Mouse (Mus musculus) myocyte (in vitro differentiated cells): ENCODE data around the gene Arhgap23. TPM values are rescaled to one million over a fixed set of nuclear protein-coding genes. Genes with fewer than 3 reads are reported as not detected.

Experiments
- H3K27me3 ChIP-seq: one replicate; pipeline ENCODE4 v1.6.1; 2011; ENCODE audit not compliant: control insufficient read depth, insufficient read depth, insufficient read length
- H3K36me3 ChIP-seq: one replicate; pipeline ENCODE4 v1.6.1; 2011; ENCODE audit not compliant: control insufficient read depth, insufficient read depth
- H3K4me2 ChIP-seq: one replicate; pipeline ENCODE4 v1.6.1; 2011; ENCODE audit warnings: low read depth, control low read depth
- H3K4me3 ChIP-seq: one replicate; pipeline ENCODE4 v1.5.1; 2011; ENCODE audit warnings: mild to moderate bottlenecking, control low read depth, moderate library complexity
- H3K79me2 ChIP-seq: one replicate; pipeline ENCODE4 v1.6.1; 2011; ENCODE audit not compliant: control insufficient read depth, insufficient read depth
- H3ac ChIP-seq: one replicate; pipeline ENCODE4 v1.6.1; 2011; ENCODE audit not compliant: control insufficient read depth, insufficient read length
- CEBPB ChIP-seq: IDR thresholded peaks from 2 replicates; pipeline ENCODE4 v1.6.1; 2011; ENCODE audit warnings: mild to moderate bottlenecking, moderate library complexity; ENCODE audit not compliant: poor library complexity, insufficient read depth, severe bottlenecking
- E2F4 ChIP-seq: IDR thresholded peaks from one replicate; pipeline ENCODE4 v1.6.1; 2011; ENCODE audit warnings: mild to moderate bottlenecking, control low read depth, moderate library complexity; ENCODE audit not compliant: insufficient read depth
- MAX ChIP-seq: IDR thresholded peaks from one replicate; pipeline ENCODE4 v1.6.1; 2011; ENCODE audit warnings: low read depth, mild to moderate bottlenecking, control low read depth
- MYOD1 ChIP-seq, 3 experiments: IDR thresholded peaks; one replicate each; pipeline ENCODE4 v1.6.1; 2011; ENCODE audit warnings: control low read depth in 2 of 3, low read depth in 2 of 3, mild to moderate bottlenecking in 2 of 3, moderate library complexity in 1 of 3; ENCODE audit not compliant: insufficient read length in 2 of 3, control insufficient read depth in 1 of 3
- MYOG ChIP-seq, 3 experiments: IDR thresholded peaks; one replicate each; pipeline ENCODE4 v1.6.1; 2011; ENCODE audit warnings: control low read depth in 2 of 3, low read depth in 2 of 3, mild to moderate bottlenecking in 2 of 3; ENCODE audit not compliant: insufficient read length in 2 of 3, control insufficient read depth in 1 of 3, insufficient read depth in 1 of 3
- POLR2A ChIP-seq: IDR thresholded peaks from one replicate; pipeline ENCODE4 v1.6.1; 2011; ENCODE audit warnings: low read depth, mild to moderate bottlenecking, control low read depth, moderate library complexity; ENCODE audit not compliant: insufficient read length
- POLR2AphosphoS2 ChIP-seq: IDR thresholded peaks from one replicate; pipeline ENCODE4 v1.6.1; 2011; ENCODE audit warnings: low read depth, control low read depth; ENCODE audit not compliant: insufficient read length
- REST ChIP-seq: IDR thresholded peaks from one replicate; pipeline ENCODE4 v1.6.1; 2011; ENCODE audit warnings: mild to moderate bottlenecking, control low read depth, moderate library complexity; ENCODE audit not compliant: insufficient read depth, insufficient read length
- SRF ChIP-seq: IDR thresholded peaks from one replicate; pipeline ENCODE4 v1.6.1; 2011; ENCODE audit warnings: low read depth; ENCODE audit not compliant: control insufficient read depth, insufficient read length
- TCF12 ChIP-seq: IDR thresholded peaks from one replicate; pipeline ENCODE4 v1.6.1; 2011; ENCODE audit warnings: mild to moderate bottlenecking, control low read depth; ENCODE audit not compliant: poor library complexity, insufficient read depth, severe bottlenecking
- TCF3 ChIP-seq: IDR thresholded peaks from one replicate; pipeline ENCODE4 v1.6.1; 2011; ENCODE audit warnings: low read depth, control low read depth; ENCODE audit not compliant: insufficient read length
- USF1 ChIP-seq: IDR thresholded peaks from one replicate; pipeline ENCODE4 v1.6.1; 2011; ENCODE audit warnings: low read depth, mild to moderate bottlenecking, control low read depth, moderate library complexity
- polyA plus RNA-seq: library from polyadenylated mRNA; unstranded; fragments of >200 nt; fragmentation: generic; extraction: Trizol; gene quantifications from one replicate; pipeline ENCODE4 v1.2.1, GENCODE M21; 2012; ENCODE audit warnings: missing spikeins

The Arhgap23 gene
- polyA plus RNA-seq, 1 experiment: 41.9 TPM

DNA sequence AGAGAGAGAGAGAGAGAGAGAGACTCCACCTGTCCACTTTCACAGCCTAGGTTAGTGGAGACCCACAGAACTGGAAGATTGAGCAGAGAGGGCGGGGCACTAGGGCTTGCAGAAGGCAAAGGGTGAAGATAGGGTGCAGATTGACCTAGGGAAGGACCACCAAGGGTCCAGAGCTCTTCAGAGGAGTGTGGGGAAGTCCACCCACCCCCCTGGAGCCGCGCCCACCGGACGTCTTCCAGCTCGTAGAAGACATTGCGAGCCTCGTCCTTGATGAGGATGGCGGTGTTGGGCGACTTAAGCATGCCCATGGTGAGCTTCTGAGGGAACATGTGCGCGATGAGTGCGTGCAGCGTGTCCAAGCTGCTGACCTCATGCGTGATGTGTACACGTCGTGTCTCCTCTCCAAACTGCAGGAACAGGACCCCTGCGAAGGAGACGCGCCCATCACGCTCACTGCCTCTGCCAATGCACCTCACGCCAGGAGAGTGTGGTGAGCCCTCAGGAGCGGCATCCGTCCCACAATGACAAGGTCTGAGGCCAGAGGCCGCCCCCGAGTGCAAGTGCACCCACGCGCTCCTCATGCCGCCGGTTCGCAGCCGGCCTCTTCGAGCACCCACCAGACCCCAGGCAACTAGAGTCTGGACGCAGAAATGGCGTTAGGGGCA is 120.9 kb downstream of the Arhgap23 start:
- Histone ChIP-seq H3ac (no peak overlapping the region), H3K79me2 (no peaks in the 10 kb centered on the region), H3K27me3 (peaks cover 77% of the 10 kb centered on the region), H3K4me2 (no peak overlapping the region), H3K4me3 (no peak overlapping the region), H3K36me3 (no peaks in the 10 kb centered on the region)
- TF ChIP-seq REST (no peak), TCF3 (no peak), SRF (no peak), POLR2AphosphoS2 (no peak), TCF12 (no peak), MYOD1 (IDR thresholded peaks at IDR 0.05; ENCODE audit: control insufficient read depth in 1 of 3, insufficient read length in 2 of 3, low read depth in 2 of 3) (no peak), USF1 (no peak), MYOG (IDR thresholded peaks at IDR 0.05; ENCODE audit: control insufficient read depth in 1 of 3, insufficient read depth in 1 of 3, insufficient read length in 2 of 3, low read depth in 2 of 3) (no peak)

DNA sequence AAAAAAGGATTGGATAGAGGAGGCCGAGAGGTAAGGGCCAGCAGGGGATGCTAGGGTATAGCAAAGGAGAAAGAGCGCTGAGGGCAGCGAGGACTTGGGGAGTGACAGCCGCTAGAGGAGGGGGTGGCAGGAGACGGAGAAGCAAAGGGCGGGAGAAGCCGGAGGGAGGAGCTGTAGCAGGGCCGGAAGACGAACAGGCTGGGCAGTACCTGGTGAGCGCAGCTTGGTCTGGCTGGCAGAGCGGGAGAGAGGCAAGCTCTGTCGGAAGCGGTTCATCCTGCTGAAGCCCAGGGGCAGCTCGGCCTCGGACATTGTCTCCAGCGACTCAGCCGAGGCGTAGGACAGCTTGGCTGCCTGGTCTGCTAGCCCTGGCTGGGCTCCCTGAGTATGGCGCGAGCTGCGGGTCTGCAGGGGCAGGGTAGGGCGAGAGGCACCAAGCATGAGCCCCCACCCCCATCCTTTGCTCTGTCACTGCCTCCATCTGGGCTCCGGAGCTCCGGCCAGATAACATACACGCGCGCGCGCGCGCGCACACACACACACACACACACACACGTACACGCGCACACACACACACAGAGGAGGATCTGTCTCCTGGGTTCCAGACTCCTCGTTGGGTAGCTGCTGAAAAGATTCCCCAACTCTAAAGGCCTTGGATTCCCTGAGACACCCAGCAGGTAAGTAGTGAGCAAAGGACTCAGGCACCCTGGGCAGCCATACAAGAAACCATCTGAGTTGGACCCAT is 121.7 kb downstream of the Arhgap23 start:
- H3K36me3 ChIP-seq: no peaks in the 10 kb centered on the region
- H3K27me3 ChIP-seq: peaks cover 84% of the 10 kb centered on the region

DNA sequence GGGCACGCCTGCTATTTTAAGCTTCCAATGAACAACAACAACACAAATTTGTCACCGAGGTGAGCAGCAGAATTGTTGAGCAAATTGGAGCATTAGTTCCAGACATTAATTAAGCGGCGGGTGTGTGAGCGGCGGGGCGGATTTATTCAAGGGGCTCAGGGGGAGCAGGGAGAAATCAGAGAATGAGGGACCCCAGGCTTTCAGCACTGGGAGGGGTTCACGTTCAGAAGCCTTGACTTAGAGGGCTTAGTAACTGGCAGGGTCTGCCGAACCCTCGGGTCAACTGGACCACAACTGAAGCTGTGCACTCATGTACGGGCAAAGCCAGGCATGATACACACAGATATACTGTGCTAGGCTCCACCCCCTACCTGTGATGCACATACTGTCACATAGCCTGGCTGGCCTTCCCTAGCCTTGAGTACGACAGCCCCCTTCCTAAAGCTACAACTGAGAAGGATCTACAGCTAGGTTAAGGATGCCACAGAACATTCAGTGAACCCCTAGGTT is 122.3 kb downstream of the Arhgap23 start:
- Histone ChIP-seq H3K4me2 (no peak overlapping the region), H3ac (no peak overlapping the region), H3K27me3 (peaks cover 86% of the 10 kb centered on the region), H3K4me3 (no peak overlapping the region), H3K36me3 (no peaks in the 10 kb centered on the region), H3K79me2 (no peaks in the 10 kb centered on the region)
- TF ChIP-seq MYOD1 (IDR thresholded peaks at IDR 0.05; ENCODE audit: control insufficient read depth in 1 of 3, insufficient read length in 2 of 3, low read depth in 2 of 3) (no peak), MAX (no peak), MYOG (IDR thresholded peaks at IDR 0.05; ENCODE audit: control insufficient read depth in 1 of 3, insufficient read depth in 1 of 3, insufficient read length in 2 of 3, low read depth in 2 of 3) (no peak), POLR2AphosphoS2 (no peak), TCF12 (no peak), REST (no peak), POLR2A (no peak), USF1 (no peak), SRF (no peak), E2F4 (no peak)

More for the DNA sequence above, 121.7 kb downstream of the Arhgap23 start:
- no peak overlapping the region for H3K4me3 ChIP-seq
- TF ChIP-seq CEBPB: no peak
- TF ChIP-seq REST: no peak
- TF ChIP-seq SRF: no peak
- no peak for TF ChIP-seq E2F4
- TF ChIP-seq MYOG (IDR thresholded peaks at IDR 0.05; ENCODE audit: control insufficient read depth in 1 of 3, insufficient read depth in 1 of 3, insufficient read length in 2 of 3, low read depth in 2 of 3): no peak
- no peak for TF ChIP-seq USF1
- no peak for TF ChIP-seq MYOD1 (IDR thresholded peaks at IDR 0.05; ENCODE audit: control insufficient read depth in 1 of 3, insufficient read length in 2 of 3, low read depth in 2 of 3)
- H3ac ChIP-seq: no peak overlapping the region
- H3K4me2 ChIP-seq: no peak overlapping the region
- H3K79me2 ChIP-seq: no peaks in the 10 kb centered on the region

DNA sequence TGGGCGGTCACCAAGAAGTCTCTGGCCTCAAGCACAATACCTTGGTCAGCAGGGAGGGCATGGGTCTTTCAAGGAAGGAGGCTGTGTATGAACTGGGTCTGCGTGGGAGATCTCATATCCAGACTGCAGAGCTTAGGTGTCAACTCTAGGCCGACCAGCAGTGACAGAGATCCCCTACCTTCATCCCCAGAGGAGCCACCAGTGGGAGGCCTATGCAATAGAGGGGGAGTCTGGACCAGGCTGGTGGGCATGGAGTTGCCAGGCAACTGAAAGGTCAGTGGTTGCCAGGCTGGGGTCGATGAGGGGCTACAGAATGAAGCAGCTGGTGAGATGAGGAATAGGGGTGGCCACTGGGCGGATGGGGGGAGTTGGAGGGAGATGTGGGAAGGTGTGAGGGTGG is 124.3 kb downstream of the Arhgap23 start:
- Histone ChIP-seq H3K27me3 (peaks cover 85% of the 10 kb centered on the region), H3K36me3 (no peaks in the 10 kb centered on the region), H3ac (no peak overlapping the region), H3K4me3 (no peak overlapping the region), H3K4me2 (no peak overlapping the region), H3K79me2 (no peaks in the 10 kb centered on the region)
- TF ChIP-seq E2F4: no peak
- no peak for TF ChIP-seq USF1
- TF ChIP-seq TCF12: no peak
- no peak for TF ChIP-seq MAX
- no peak for TF ChIP-seq REST
- no peak for TF ChIP-seq SRF
- no peak for TF ChIP-seq MYOD1 (IDR thresholded peaks at IDR 0.05; ENCODE audit: control insufficient read depth in 1 of 3, insufficient read length in 2 of 3, low read depth in 2 of 3)
- TF ChIP-seq MYOG (IDR thresholded peaks at IDR 0.05; ENCODE audit: control insufficient read depth in 1 of 3, insufficient read depth in 1 of 3, insufficient read length in 2 of 3, low read depth in 2 of 3): no peak
- no peak for TF ChIP-seq POLR2AphosphoS2
- TF ChIP-seq CEBPB: no peak
